Mouse (Mus musculus) MEL (cell line): ENCODE results near the gene Uspl1. TPM values are rescaled to one million over a fixed set of nuclear protein-coding genes. Genes with fewer than 3 reads are reported as not detected.
A peak's percentile ranks its signal among the peaks of the same experiment; 100 is the strongest.

Experiments
- DNase-seq: peaks from one replicate; pipeline ENCODE4 v3.0.0; 2011; ENCODE audit warnings: low read depth, low spot score
- H3K27ac ChIP-seq: 2 replicates; pipeline ENCODE4 v1.5.1; 2012; ENCODE audit warnings: low read depth, mild to moderate bottlenecking, control low read depth, low read length, moderate library complexity; ENCODE audit not compliant: control insufficient read depth
- H3K27me3 ChIP-seq, 2 experiments: fragments of 150-350 bp in 1 of 2; sonication (generic) in 1 of 2; 2 replicates each; pipeline ENCODE4 v1.6.1; 2012; ENCODE audit warnings: low read length in 2 of 2, mild to moderate bottlenecking in 2 of 2, improper control_type of control experiment in 1 of 2, moderate library complexity in 1 of 2; ENCODE audit not compliant: insufficient read depth in 2 of 2, control insufficient read depth in 1 of 2
- H3K36me3 ChIP-seq, 2 experiments: 2 replicates each; pipeline ENCODE4 v1.6.1; 2012 to 2014; ENCODE audit warnings: low read length in 2 of 2, improper control_type of control experiment in 1 of 2, inconsistent platforms in 1 of 2, mild to moderate bottlenecking in 1 of 2; ENCODE audit not compliant: insufficient read depth in 2 of 2, control insufficient read depth in 1 of 2
- H3K4me1 ChIP-seq, 2 experiments: fragments of 150-350 bp in 1 of 2; sonication (generic) in 1 of 2; 2 replicates each; pipeline ENCODE4 v1.6.1; 2012; ENCODE audit warnings: low read length in 2 of 2, improper control_type of control experiment in 1 of 2, mild to moderate bottlenecking in 1 of 2; ENCODE audit not compliant: insufficient read depth in 2 of 2, control insufficient read depth in 1 of 2
- H3K4me3 ChIP-seq, 2 experiments: fragments of 150-350 bp in 1 of 2; sonication (generic) in 1 of 2; 2 replicates each; pipeline ENCODE4 v1.5.1; 2012; ENCODE audit warnings: low read depth in 2 of 2, low read length in 2 of 2, mild to moderate bottlenecking in 2 of 2, moderate library complexity in 2 of 2, control low read depth in 1 of 2, improper control_type of control experiment in 1 of 2; ENCODE audit not compliant: control insufficient read depth in 1 of 2, insufficient read depth in 1 of 2
- H3K79me2 ChIP-seq: 2 replicates; pipeline ENCODE4 v1.6.1; 2012; ENCODE audit warnings: mild to moderate bottlenecking, low read length, moderate library complexity; ENCODE audit not compliant: control insufficient read depth, poor library complexity, insufficient read depth
- H3K9ac ChIP-seq: 2 replicates; pipeline ENCODE4 v1.6.1; 2012; ENCODE audit warnings: low read depth, mild to moderate bottlenecking, control low read depth, low read length, moderate library complexity; ENCODE audit not compliant: control insufficient read depth, poor library complexity, severe bottlenecking
- H3K9me3 ChIP-seq: fragments of 150-350 bp; sonication (generic); replicated peaks from 2 replicates; pipeline ENCODE4 v1.6.1; 2012; ENCODE audit warnings: mild to moderate bottlenecking, low read length, improper control_type of control experiment, moderate library complexity; ENCODE audit not compliant: insufficient read depth
- CHD2 ChIP-seq: IDR thresholded peaks from 2 replicates; pipeline ENCODE4 v1.6.1; 2011; ENCODE audit warnings: low read length, improper control_type of control experiment
- CTCF ChIP-seq, 3 experiments: IDR thresholded peaks in 2 of 3; conservative IDR thresholded peaks in 1 of 3; 2 replicates each; pipeline ENCODE4 v1.5.1; 2011 to 2012; ENCODE audit warnings: low read length in 3 of 3, low read depth in 2 of 3, mild to moderate bottlenecking in 2 of 3, improper control_type of control experiment in 1 of 3, inconsistent platforms in 1 of 3, mixed read lengths in 1 of 3, moderate library complexity in 1 of 3; ENCODE audit not compliant: control insufficient read depth in 1 of 3, insufficient read depth in 1 of 3, poor library complexity in 1 of 3, severe bottlenecking in 1 of 3
- E2F4 ChIP-seq: IDR thresholded peaks from 2 replicates; pipeline ENCODE4 v1.6.1; 2011; ENCODE audit warnings: low read depth, low read length, improper control_type of control experiment, borderline replicate concordance
- EP300 ChIP-seq, 2 experiments: IDR thresholded peaks; 2 replicates each; pipeline ENCODE4 v1.6.1; 2011; ENCODE audit warnings: improper control_type of control experiment in 2 of 2, low read length in 2 of 2, low read depth in 1 of 2, mild to moderate bottlenecking in 1 of 2
- GABPA ChIP-seq: IDR thresholded peaks from 2 replicates; pipeline ENCODE4 v1.6.1; 2012; ENCODE audit warnings: low read depth, mild to moderate bottlenecking, inconsistent platforms, low read length, improper control_type of control experiment, moderate library complexity
- JUND ChIP-seq: IDR thresholded peaks from 2 replicates; pipeline ENCODE4 v1.6.1; 2011; ENCODE audit warnings: low read depth, mild to moderate bottlenecking, improper control_type of control experiment, low read length
- KAT2A ChIP-seq: conservative IDR thresholded peaks from 2 replicates; pipeline ENCODE4 v1.6.1; 2012; ENCODE audit warnings: low read depth, low read length, improper control_type of control experiment, inconsistent platforms
- MAX ChIP-seq: IDR thresholded peaks from 2 replicates; pipeline ENCODE4 v1.6.1; 2011; ENCODE audit warnings: low read length, improper control_type of control experiment
- MAZ ChIP-seq: IDR thresholded peaks from 2 replicates; pipeline ENCODE4 v1.6.1; 2012; ENCODE audit warnings: low read depth, mild to moderate bottlenecking, inconsistent platforms, low read length, improper control_type of control experiment
- MXI1 ChIP-seq: IDR thresholded peaks from 2 replicates; pipeline ENCODE4 v1.6.1; 2011; ENCODE audit warnings: mild to moderate bottlenecking, low read depth, low read length, improper control_type of control experiment
- MYB ChIP-seq: IDR thresholded peaks from 2 replicates; pipeline ENCODE4 v1.6.1; 2011; ENCODE audit warnings: mild to moderate bottlenecking, low read depth, low read length, improper control_type of control experiment
- NELFE ChIP-seq: IDR thresholded peaks from 2 replicates; pipeline ENCODE4 v1.6.1; 2011; ENCODE audit warnings: low read depth, low read length, improper control_type of control experiment
- POLR2A ChIP-seq, 2 experiments: IDR thresholded peaks; 2 replicates each; pipeline ENCODE4 v1.6.1; 2011 to 2012; ENCODE audit warnings: low read length in 2 of 2, mild to moderate bottlenecking in 2 of 2, control low read depth in 1 of 2, improper control_type of control experiment in 1 of 2, low read depth in 1 of 2, moderate library complexity in 1 of 2; ENCODE audit not compliant: control insufficient read depth in 1 of 2, insufficient read depth in 1 of 2, poor library complexity in 1 of 2
- POLR2AphosphoS5 ChIP-seq: IDR thresholded peaks from 2 replicates; pipeline ENCODE4 v1.6.1; 2012; ENCODE audit warnings: low read depth, borderline replicate concordance, mild to moderate bottlenecking, inconsistent platforms, low read length, moderate library complexity, mixed read lengths
- RAD21 ChIP-seq: IDR thresholded peaks from 2 replicates; pipeline ENCODE4 v1.6.1; 2011; ENCODE audit warnings: mild to moderate bottlenecking, low read depth, low read length, improper control_type of control experiment
- RCOR1 ChIP-seq: IDR thresholded peaks from 2 replicates; pipeline ENCODE4 v1.6.1; 2012; ENCODE audit warnings: low read depth, mild to moderate bottlenecking, inconsistent platforms, low read length, improper control_type of control experiment
- TBP ChIP-seq: IDR thresholded peaks from 2 replicates; pipeline ENCODE4 v1.8.0; 2011; ENCODE audit warnings: low read depth, low read length, improper control_type of control experiment
- UBTF ChIP-seq: IDR thresholded peaks from 2 replicates; pipeline ENCODE4 v1.6.1; 2012; ENCODE audit warnings: low read depth, mild to moderate bottlenecking, inconsistent platforms, low read length, improper control_type of control experiment, moderate library complexity, borderline replicate concordance; ENCODE audit not compliant: insufficient read depth
- ZC3H11A ChIP-seq: IDR thresholded peaks from 2 replicates; pipeline ENCODE4 v1.6.1; 2012; ENCODE audit warnings: low read depth, mild to moderate bottlenecking, inconsistent platforms, low read length, improper control_type of control experiment
- ZKSCAN1 ChIP-seq: IDR thresholded peaks from 2 replicates; pipeline ENCODE4 v1.6.1; 2012; ENCODE audit warnings: low read depth, mild to moderate bottlenecking, inconsistent platforms, low read length, improper control_type of control experiment, moderate library complexity
- ZMIZ1 ChIP-seq: IDR thresholded peaks from 2 replicates; pipeline ENCODE4 v1.6.1; 2012; ENCODE audit warnings: low read depth, mild to moderate bottlenecking, inconsistent platforms, low read length, improper control_type of control experiment, moderate library complexity
- polyA plus RNA-seq, 2 experiments: library from polyadenylated mRNA; stranded (reverse) in 1 of 2; unstranded in 1 of 2; fragments of >175 nt in 1 of 2; fragments of >200 nt in 1 of 2; gene quantifications; 2 replicates each; pipeline versions ENCODE4 v1.2.1 to v1.2.4; 2012; ENCODE audit warnings: low replicate concordance in 2 of 2, low read depth in 1 of 2; ENCODE audit not compliant: insufficient read length in 2 of 2, insufficient read depth in 1 of 2, missing spikeins in 1 of 2
- total RNA-seq: library from RNA; depleted of rRNA; stranded (reverse); fragments of 300-350 nt; gene quantifications from 2 replicates; pipeline ENCODE4 v1.2.3, GENCODE M21; 2012

The Uspl1 gene
- total and polyA plus RNA-seq, 3 experiments = 68.5 to 179 (median 94.4) TPM

DNA sequence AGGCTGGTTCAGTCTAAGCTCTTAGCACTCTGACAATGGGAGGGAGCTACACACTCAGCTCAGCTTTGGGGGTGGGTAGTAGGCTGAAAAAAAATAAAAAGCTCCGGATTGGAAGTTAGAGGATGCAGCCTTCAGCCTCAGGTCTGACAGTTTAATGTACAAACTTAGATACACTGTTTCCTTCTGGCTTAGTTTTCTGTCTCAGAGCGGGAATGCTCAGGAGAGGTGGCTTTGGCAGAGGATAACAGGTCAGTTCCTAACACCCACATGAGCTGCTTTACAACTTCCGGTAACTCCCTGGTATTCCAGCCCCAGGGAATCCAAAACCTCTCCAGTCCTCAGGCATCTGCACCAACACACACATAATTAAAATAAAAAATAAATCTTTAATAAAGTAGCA, 4.3 kb upstream of the Uspl1 start:
- H3K79me2 ChIP-seq = peaks cover 10% of the 10 kb centered on the region
- no peaks in the 10 kb centered on the region for H3K9me3 ChIP-seq
- no peak for DNase-seq
- H3K4me1 ChIP-seq = peaks cover 19 to 22% of the 10 kb centered on the region in 2 experiments
- TF ChIP-seq ZC3H11A (no peak), RAD21 (no peak), TBP (no peak), ZKSCAN1 (no peak), JUND (no peak), UBTF (no peak), NELFE (no peak), E2F4 (no peak), KAT2A (no peak), MAX (no peak), GABPA (no peak), CHD2 (no peak), MAZ (no peak), POLR2AphosphoS5 (no peak), POLR2A (IDR thresholded peaks at IDR 0.05; ENCODE audit: control insufficient read depth in 1 of 2, insufficient read depth in 1 of 2, low read depth in 1 of 2, low read length in 2 of 2, poor library complexity in 1 of 2) (no peak), ZMIZ1 (no peak), MYB (no peak), CTCF (IDR thresholded peaks at IDR 0.05 in 2 of 3, conservative IDR thresholded peaks at IDR 0.05 in 1 of 3; ENCODE audit: control insufficient read depth in 1 of 3, insufficient read depth in 1 of 3, low read depth in 2 of 3, low read length in 3 of 3, poor library complexity in 1 of 3, severe bottlenecking in 1 of 3) (no peak)
- no peak overlapping the region for H3K9ac ChIP-seq
- H3K27ac ChIP-seq = no peak overlapping the region
- H3K4me3 ChIP-seq = no peak overlapping the region
- peaks cover 0 to 35% of the 10 kb centered on the region in 2 experiments; a peak in 2 of 4 replicates for H3K36me3 ChIP-seq
- H3K27me3 ChIP-seq = no peaks in the 10 kb centered on the region

- no peaks in the 10 kb centered on the region for H3K27me3 ChIP-seq
- H3K79me2 ChIP-seq = peaks cover 35% of the 10 kb centered on the region
- H3K4me3 ChIP-seq = no peak overlapping the region; a peak in 1 of 4 replicates
- TF ChIP-seq GABPA (no peak), RCOR1 (no peak), EP300 (IDR thresholded peaks at IDR 0.05; ENCODE audit: low read depth in 1 of 2, low read length in 2 of 2) (peak in 1 of 2 experiments; percentile 21; a peak in 2 of 4 replicates), MXI1 (no peak), E2F4 (no peak)
- peaks cover 6 to 54% of the 10 kb centered on the region in 2 experiments; a peak in 3 of 4 replicates for H3K36me3 ChIP-seq
- H3K27ac ChIP-seq = no peak overlapping the region
- H3K4me1 ChIP-seq = peaks cover 24 to 32% of the 10 kb centered on the region in 2 experiments
- no peak overlapping the region for H3K9ac ChIP-seq
- DNase-seq = peak; percentile 29
- no peaks in the 10 kb centered on the region for H3K9me3 ChIP-seq
Observed at GRCm38 (mm10) chr5:149182186-149182870, 1.8 kb upstream of the Uspl1 start.
